Mouse (Mus musculus) kidney, adult 11 months (tissue): ENCODE data around the gene Nlrp1b.

Experiments
- DNase-seq: peaks from one replicate; pipeline ENCODE4 v3.0.0; 2022

Gene Nlrp1b

DNA sequence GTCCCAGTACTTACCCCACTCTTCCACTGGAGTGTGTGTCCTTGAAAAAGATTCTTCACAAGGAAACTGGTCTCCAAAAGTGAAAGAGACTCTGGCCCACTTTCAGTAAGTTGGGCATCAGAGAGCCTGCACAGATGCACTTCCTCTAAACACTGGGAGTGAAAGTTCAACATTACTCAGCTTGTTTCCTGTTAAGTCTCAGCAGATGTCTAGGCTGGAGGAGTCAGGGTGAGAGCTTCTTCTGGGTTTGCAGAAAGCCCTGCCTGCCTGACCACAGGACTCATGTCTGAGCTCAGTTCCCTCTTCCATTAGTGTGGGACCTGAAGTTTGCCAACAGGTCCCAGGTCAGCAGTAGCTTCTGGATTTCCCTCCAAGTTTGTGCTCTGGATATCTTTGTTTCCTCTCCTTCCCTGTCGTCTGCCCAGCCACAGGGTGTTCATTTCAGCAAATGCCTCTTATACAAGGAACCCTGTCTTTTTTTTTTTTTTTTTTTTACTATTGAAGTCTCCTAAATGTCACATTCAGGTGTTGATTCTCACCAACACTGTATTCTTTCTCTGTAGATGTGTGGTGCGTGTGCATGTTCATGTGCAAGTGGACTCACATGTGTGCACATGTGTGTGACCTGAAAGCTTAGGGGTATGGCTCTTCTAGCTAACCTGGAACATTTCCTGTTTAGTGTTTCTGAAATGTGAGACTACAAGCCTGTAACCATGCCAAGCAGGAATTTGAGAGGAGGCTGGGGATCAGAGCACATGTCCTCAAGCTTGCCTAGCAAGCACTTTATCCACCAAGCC is at the start of gene Nlrp1b:
Gene Nlrp1b (minus strand): TSS at position 50 of the 797 bp plus-strand sequence.
- DNase-seq: peak; percentile 11

- no peak for DNase-seq
Observed at GRCm38 (mm10) chr11:71261036-71261435, 30.5 kb upstream of the Nlrp1b start.

DNA sequence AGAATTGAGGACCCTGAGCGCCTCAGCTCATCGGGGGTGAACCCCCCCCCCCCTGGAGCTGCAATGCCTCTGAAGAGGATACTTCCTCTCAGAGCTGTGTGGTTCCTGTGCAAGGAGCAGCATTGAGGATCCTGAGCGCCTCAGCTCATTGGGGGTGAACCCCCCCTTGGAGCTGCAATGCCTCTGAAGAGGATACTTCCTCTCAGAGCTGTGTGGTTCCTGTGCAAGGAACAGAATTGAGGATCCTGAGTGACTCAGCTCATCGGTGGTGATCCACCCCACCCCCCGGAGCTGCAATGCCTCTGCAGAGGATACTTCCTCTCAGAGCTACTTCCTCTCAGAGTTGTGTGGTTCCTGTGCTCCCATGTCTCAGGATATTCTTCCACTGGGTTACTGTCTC is 20.8 kb upstream of the Nlrp1b start:
- DNase-seq: no peak

GRCm38 (mm10) chr11:71224614-71225013 is 5.9 kb downstream of the Nlrp1b start:
- no peak for DNase-seq

GRCm38 (mm10) chr11:71202703-71203102 is 27.8 kb downstream of the Nlrp1b start:
- no peak for DNase-seq

GRCm38 (mm10) chr11:71199349-71199748 is 31.2 kb downstream of the Nlrp1b start:
- DNase-seq: no peak

DNA sequence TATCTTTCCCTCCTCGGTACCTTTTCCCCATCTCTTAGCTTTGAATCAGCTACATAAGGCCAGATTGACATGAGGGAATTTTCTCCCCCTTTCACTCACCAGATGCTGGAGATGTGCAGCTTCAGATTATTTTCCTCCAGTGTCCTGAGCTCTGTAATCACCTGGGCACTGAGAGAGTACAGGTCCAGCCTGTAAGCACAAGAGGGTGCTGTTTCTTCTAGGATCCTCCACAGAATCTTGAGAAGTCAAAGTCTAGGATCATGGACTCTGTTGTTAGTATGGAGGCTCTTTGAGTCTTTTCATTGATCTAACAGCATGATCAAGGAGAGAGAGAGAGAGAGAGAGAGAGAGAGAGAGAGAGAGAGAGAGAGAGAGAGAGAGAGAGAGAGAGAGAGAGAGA is 60.9 kb downstream of the Nlrp1b start:
- no peak for DNase-seq

- no peak for DNase-seq
Observed at GRCm38 (mm10) chr11:71164139-71164538, 66.4 kb downstream of the Nlrp1b start.

GRCm38 (mm10) chr11:71159439-71160136 is 70.9 kb downstream of the Nlrp1b start:
- no peak for DNase-seq

DNA sequence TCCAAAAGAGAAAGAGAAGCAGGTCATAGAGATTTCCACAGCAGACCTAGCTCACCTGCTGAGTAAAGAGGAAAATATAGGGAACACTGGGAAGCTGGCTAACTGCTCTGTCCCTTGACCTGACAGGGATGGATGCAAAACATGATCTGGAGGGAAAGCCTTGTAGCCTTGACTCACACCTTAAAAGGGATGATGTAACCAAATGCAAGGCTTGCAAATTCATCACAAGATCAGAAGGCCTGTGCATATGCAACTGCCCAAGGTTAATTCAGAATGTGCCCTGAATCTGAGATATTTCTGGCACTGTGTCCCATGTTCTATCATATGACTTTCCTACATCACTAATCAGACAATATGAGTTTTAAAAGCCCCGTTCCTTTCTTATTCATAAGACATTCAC is 75.3 kb downstream of the Nlrp1b start:
- no peak for DNase-seq

GRCm38 (mm10) chr11:71144661-71145060 is 85.9 kb downstream of the Nlrp1b start, which contains the start of gene Nlrp1a:
TSS of gene Nlrp1a (minus strand) at chr11:71144704.
- DNase-seq: no peak

GRCm38 (mm10) chr11:71142031-71142430 is 88.5 kb downstream of the Nlrp1b start:
- DNase-seq: no peak

DNA sequence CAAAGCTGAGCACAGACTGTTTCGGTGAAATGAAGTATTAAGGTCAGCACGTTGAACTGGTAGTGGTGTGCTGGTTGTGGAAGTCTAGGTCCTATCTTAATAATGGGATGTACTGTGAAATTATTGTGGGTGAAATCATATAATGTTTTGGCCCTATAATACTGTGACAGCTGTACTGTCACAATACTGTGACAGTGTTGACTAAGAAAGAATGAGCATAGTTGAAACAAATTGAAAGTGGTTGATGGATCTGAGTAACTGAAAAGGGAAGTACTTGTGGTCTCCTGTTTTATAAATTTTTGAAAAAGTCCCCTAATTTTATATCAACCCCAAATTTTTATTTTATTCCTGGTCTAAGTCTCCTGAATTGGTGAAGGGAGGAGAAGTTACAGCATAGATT is 123.4 kb downstream of the Nlrp1b start:
- no peak for DNase-seq

GRCm38 (mm10) chr11:71106261-71107021 is 124.1 kb downstream of the Nlrp1b start:
- DNase-seq: no peak

DNA sequence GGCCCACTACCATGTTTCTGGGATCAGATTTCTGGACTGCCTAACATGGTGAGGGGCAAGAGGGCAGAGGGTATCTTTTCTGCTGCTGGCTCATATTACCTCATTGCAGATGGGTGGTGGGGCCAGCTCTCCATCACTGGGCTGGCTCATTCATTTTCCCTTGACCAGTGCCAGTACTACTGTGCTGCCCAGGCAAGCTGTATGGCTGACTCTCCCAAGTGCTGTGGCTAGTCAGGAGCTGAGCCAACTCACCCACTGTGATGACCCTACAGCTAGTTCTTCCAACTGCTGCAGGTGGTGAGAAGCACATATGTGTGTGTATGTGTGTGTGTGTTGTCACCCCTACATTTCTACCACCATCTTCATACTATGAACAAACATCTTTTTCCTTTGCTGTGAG is 126.6 kb downstream of the Nlrp1b start:
- DNase-seq: no peak
